Mouse (Mus musculus) kidney, embryonic 15.5 days (tissue): ENCODE results near the gene Gm7534. TPM values are rescaled to one million over a fixed set of nuclear protein-coding genes. Genes with fewer than 3 reads are reported as not detected.
"Not testable (repeated sequence)": the region's sequence is repeated elsewhere in the genome, so short reads cannot be mapped to it uniquely, and the experiment has no call there.

Experiments
- ATAC-seq: fragments of 200-750 bp; cut with Nextera tagmentation; replicated peaks from 2 replicates; pipeline ENCODE4 v1.8.0; 2017; ENCODE audit warnings: moderate TSS enrichment; ENCODE audit not compliant: low FRiP score
- H3K27ac ChIP-seq: fragments of 300-500 bp; sonication (generic); 2 replicates; pipeline ENCODE4 v1.5.1; 2015; ENCODE audit warnings: mild to moderate bottlenecking, inconsistent platforms
- H3K27me3 ChIP-seq: fragments of 300-500 bp; sonication (generic); 2 replicates; pipeline ENCODE4 v1.6.1; 2015; ENCODE audit warnings: inconsistent platforms
- H3K36me3 ChIP-seq: fragments of 300-500 bp; sonication (generic); 2 replicates; pipeline ENCODE4 v1.6.1; 2015; ENCODE audit warnings: inconsistent platforms
- H3K4me1 ChIP-seq: fragments of 300-500 bp; sonication (generic); 2 replicates; pipeline ENCODE4 v1.6.1; 2015; ENCODE audit warnings: inconsistent platforms
- H3K4me2 ChIP-seq: fragments of 300-500 bp; sonication (generic); 2 replicates; pipeline ENCODE4 v1.6.1; 2015; ENCODE audit warnings: moderate library complexity, mild to moderate bottlenecking, inconsistent platforms
- H3K4me3 ChIP-seq: fragments of 300-500 bp; sonication (generic); replicated peaks from 2 replicates; pipeline ENCODE4 v1.5.1; 2015; ENCODE audit warnings: mild to moderate bottlenecking, inconsistent platforms
- H3K9ac ChIP-seq: fragments of 300-500 bp; sonication (generic); 2 replicates; pipeline ENCODE4 v1.6.1; 2015; ENCODE audit warnings: mild to moderate bottlenecking, inconsistent platforms
- H3K9me3 ChIP-seq: fragments of 300-500 bp; sonication (generic); replicated peaks from 2 replicates; pipeline ENCODE4 v1.6.1; 2016; ENCODE audit warnings: inconsistent platforms
- WGBS: fragments of 180-500 bp; shearing (Covaris S2); methylation state at CpG from one replicate; pipeline ENCODE4 v1.1.7; 2015; ENCODE audit warnings: mixed read lengths; 5-methylcytosine and 5-hydroxymethylcytosine counted together
- polyA plus RNA-seq: library from polyadenylated mRNA; unstranded; fragments of >200 nt; fragmentation: Nextera tagmentation; extraction: Ambion mirVana; gene quantifications from 2 replicates; pipeline ENCODE4 v1.2.1, GENCODE M21; 2015

Gene Gm7534
- polyA plus RNA-seq, 1 experiment from 2014 or later, result 0.30 TPM

DNA sequence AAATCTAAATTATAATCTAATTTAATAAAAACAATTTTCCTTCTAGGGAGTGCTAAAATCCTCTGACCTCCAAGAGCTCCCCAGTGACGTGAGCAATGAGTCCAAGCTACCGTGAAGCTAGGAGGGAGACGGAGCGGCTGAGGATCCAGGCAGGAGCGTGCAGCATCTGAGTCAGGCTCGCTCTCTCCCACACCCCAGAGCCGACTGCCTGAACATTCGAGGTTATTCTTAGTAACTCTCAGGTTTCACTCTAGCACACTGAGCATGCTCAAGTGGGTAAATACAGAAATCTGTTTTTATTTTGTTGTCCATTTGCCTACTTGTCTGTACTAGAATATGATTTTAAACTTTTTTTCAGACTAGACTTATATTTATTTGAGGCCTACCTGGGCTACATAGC is 46.1 kb downstream of the Gm7534 start:
- ATAC-seq, result no peak

DNA sequence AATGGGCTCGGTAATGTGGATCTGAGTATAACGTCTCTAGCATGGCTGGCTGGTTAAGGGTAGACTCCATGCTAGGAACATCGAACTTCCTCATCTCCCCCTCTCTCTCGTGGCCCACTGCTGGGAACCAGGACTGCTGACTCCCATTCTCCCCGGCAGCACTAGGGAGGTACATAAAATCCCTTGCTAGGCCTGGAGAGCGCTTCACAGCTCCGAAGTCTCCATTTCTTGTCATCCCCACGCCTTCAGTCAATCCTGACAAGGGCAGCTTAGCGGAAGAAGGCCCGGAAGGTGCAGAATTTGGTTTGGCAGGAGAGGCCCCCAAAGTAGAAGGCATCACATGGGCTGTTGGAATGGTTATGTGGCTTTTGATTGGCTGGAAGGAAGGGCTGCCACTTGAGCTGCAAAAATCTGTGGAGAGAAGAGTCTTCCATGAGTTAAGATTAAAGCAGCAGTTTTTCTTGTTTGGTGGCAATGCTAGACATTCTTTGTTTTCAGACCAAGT is 46.8 kb downstream of the Gm7534 start:
- Histone ChIP-seq H3K9ac (no peak overlapping the region), H3K27me3 (no peaks in the 10 kb centered on the region), H3K36me3 (peaks cover 38% of the 10 kb centered on the region), H3K4me2 (no peak overlapping the region), H3K4me3 (no peak overlapping the region), H3K4me1 (peaks cover 10% of the 10 kb centered on the region), H3K9me3 (no peaks in the 10 kb centered on the region), H3K27ac (0 out of 2 replicates have a peak overlapping the region, but pooled peaks have one; percentile 19)
- no peak for ATAC-seq
- 87% methylated on average over 10 of the region's 10 CpGs for WGBS

More for the DNA sequence above, 46.1 kb downstream of the Gm7534 start:
- 34% methylated on average over 8 of the region's 8 CpGs for WGBS
- Histone ChIP-seq H3K9me3 (no peaks in the 10 kb centered on the region), H3K4me1 (peaks cover 10% of the 10 kb centered on the region), H3K4me2 (no peak overlapping the region), H3K36me3 (peaks cover 31% of the 10 kb centered on the region), H3K27me3 (no peaks in the 10 kb centered on the region), H3K4me3 (no peak overlapping the region), H3K9ac (no peak overlapping the region), H3K27ac (0 out of 2 replicates have a peak overlapping the region, but pooled peaks have one; percentile 19)

DNA sequence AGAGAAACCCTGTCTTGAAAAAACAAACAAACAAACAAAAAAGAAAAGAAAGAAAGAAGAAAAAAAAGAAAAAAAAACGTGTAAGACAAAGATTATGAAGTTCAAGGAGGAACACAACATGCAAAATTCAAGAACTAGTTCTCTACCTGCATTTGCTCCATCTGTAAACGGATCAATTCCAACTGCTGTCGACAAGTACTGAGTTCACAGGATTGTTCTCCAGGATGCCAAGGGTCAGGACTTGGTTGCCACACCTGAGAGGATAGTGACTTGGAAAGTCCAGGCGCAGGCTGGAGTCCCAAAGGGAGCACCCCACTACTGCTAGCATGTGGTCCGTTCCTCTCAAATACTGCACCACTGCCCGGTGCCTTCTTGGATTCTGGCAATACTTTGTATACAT is 47.3 kb downstream of the Gm7534 start:
- ATAC-seq, result no peak
- H3K4me3 ChIP-seq, result no peak overlapping the region
- no peak overlapping the region for H3K27ac ChIP-seq
- no peaks in the 10 kb centered on the region for H3K9me3 ChIP-seq
- 91% methylated on average over 6 of the region's 6 CpGs for WGBS
- H3K4me2 ChIP-seq, result no peak overlapping the region
- peaks cover 10% of the 10 kb centered on the region for H3K4me1 ChIP-seq
- peaks cover 42% of the 10 kb centered on the region for H3K36me3 ChIP-seq
- no peaks in the 10 kb centered on the region for H3K27me3 ChIP-seq
- H3K9ac ChIP-seq, result no peak overlapping the region

DNA sequence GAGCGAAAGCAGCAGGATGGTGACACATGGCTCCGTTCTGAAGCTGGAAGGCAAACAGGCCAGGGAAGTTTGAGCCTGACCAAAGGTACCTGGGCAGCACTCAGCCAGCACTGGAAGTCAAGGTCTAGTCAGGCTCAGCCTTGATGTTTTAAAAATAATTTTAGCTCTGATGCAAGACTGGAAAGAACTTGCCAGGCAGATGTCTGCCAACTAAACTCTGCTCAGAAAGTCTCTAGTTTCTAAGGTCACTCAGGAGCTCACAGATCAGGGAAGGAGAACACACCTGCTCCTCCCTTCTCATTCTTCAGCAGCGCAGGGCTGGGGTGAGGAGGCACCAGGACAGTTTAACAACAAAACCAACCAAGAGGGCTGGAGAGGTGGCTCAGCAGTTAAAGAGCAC is 48.5 kb downstream of the Gm7534 start:
- H3K4me2 ChIP-seq, result no peak overlapping the region
- no peak overlapping the region for H3K4me3 ChIP-seq

DNA sequence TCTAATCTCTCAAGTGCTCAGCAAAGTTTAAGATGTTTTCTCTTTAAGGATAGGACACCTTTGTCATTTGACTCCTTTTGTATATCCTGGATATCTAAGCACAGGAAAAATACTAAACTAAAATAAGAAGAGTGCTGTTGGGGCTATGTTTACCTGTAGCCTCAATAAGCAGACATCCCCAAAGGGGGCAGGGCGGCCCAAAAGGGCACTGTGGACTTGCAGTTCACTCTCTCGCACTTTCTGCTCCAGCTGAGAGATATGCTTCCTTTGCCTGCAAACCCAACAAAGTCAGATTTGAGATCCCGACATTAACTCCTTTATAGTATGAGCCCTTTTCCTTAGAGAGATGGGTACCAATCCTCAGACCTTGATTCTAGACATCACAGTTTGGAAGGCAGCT is 49.1 kb downstream of the Gm7534 start:
- H3K36me3 ChIP-seq, result peaks cover 51% of the 10 kb centered on the region
- H3K4me1 ChIP-seq, result peaks cover 4% of the 10 kb centered on the region
- H3K9me3 ChIP-seq, result no peaks in the 10 kb centered on the region
- H3K4me3 ChIP-seq, result no peak overlapping the region
- H3K27ac ChIP-seq, result no peak overlapping the region
- 95% methylated on average over 3 of the region's 3 CpGs for WGBS
- no peaks in the 10 kb centered on the region for H3K27me3 ChIP-seq
- no peak overlapping the region for H3K4me2 ChIP-seq
- no peak for ATAC-seq
- H3K9ac ChIP-seq, result no peak overlapping the region

More for the DNA sequence above, 48.5 kb downstream of the Gm7534 start:
- Histone ChIP-seq H3K4me1 (peaks cover 10% of the 10 kb centered on the region), H3K36me3 (peaks cover 44% of the 10 kb centered on the region), H3K27me3 (no peaks in the 10 kb centered on the region), H3K9me3 (no peaks in the 10 kb centered on the region), H3K27ac (no peak overlapping the region), H3K9ac (no peak overlapping the region)
- 92% methylated on average over 3 of the region's 3 CpGs for WGBS
- no peak for ATAC-seq

DNA sequence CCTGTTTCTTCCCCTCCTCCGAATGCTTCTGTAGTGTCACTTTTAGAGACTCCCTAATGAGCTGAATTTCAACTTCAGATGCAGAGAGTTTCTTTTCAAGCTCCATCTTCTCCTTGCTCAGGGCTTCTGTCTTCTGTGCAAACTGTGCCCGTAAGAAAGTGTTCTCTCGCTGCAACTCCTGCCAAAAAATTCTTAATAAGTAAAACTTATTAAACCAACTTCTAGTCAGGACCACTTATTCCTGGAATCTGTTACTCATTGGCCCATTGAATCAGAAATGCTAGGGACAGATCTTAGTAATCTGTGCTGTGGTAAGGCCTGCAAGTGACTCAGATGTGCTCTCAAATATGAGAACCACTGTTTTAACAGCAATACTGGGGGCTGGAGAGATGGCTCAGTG is 50.7 kb downstream of the Gm7534 start:
- no peaks in the 10 kb centered on the region for H3K27me3 ChIP-seq
- H3K36me3 ChIP-seq, result peaks cover 66% of the 10 kb centered on the region
- no peak for ATAC-seq
- 84% methylated on average over 3 of the region's 3 CpGs for WGBS
- H3K27ac ChIP-seq, result no peak overlapping the region
- H3K9ac ChIP-seq, result no peak overlapping the region
- H3K4me3 ChIP-seq, result no peak overlapping the region
- no peak overlapping the region for H3K4me2 ChIP-seq
- H3K9me3 ChIP-seq, result no peaks in the 10 kb centered on the region
- H3K4me1 ChIP-seq, result no peaks in the 10 kb centered on the region; the same call in 1 of the 2 replicates

DNA sequence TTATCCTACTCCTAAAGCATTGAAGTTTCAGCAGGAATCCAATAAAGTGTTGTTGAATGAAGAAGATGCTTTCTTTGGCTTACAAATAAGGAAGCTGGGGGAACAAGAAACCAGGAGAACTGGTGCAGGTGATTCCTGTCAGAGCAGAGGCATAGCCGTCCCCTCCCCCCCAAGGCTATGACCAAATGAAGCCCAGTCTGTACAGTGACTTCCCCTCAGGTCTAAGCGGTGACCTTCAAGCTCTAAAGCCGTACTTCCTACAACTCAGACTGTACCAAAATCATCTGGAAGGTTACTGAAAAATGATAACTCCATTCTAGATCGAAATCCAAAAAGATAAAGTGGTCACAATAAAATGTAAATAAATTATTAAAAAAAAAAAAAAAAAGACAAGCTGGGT is 53.4 kb downstream of the Gm7534 start:
- Histone ChIP-seq H3K36me3 (peaks cover 74% of the 10 kb centered on the region), H3K9ac (no peak overlapping the region), H3K9me3 (no peaks in the 10 kb centered on the region), H3K4me1 (no peaks in the 10 kb centered on the region), H3K27me3 (no peaks in the 10 kb centered on the region), H3K4me2 (no peak overlapping the region), H3K4me3 (no peak overlapping the region), H3K27ac (no peak overlapping the region)
- 88% methylated on average over 4 of the region's 4 CpGs for WGBS
- ATAC-seq, result no peak

DNA sequence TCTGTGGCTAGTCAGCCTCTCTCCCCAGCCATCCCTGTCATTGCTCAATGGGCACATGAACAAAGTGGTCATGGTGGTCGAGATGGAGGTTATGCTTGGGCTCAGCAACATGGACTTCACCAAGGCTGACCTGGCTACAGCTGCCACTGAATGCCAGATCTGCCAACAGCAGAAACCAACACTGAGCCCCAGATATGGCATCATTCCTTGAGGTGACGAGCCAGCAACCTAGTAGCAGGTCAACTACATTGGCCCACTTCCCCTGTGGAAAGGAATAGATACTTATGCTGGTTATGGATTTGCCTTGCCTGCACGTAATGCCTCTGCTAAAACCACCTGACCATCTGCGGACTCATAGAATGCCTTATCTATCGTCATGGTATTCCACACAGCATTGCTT is 58.5 kb downstream of the Gm7534 start:
- not testable (repeated sequence) for ATAC-seq, H3K4me2 ChIP-seq, H3K27ac ChIP-seq, H3K9ac ChIP-seq, H3K4me3 ChIP-seq, H3K27me3 ChIP-seq, H3K9me3 ChIP-seq, H3K4me1 ChIP-seq
- peaks cover 47% of the 10 kb centered on the region for H3K36me3 ChIP-seq
- WGBS, result 94% methylated on average over 5 of the region's 5 CpGs

Other genes starting within 250 kb of the Gm7534 start
- gene Hmgn2, start 234.4 kb downstream of the Gm7534 start, polyA plus RNA-seq, result 2,667 and 2,783 TPM in 2 replicates
- gene Dhdds, start 202.1 kb downstream of the Gm7534 start, polyA plus RNA-seq, result 47.4 and 48.4 TPM in 2 replicates
- 0.17 and 0.18 TPM in 2 replicates for gene Lin28a, start 184.2 kb downstream of the Gm7534 start, polyA plus RNA-seq
- not detected in 2 replicates for gene Zfp683, start 149.2 kb downstream of the Gm7534 start, polyA plus RNA-seq
- 3.9 and 4.4 TPM in 2 replicates for gene Crybg2, start 142.2 kb downstream of the Gm7534 start, polyA plus RNA-seq
- 12.0 and 12.2 TPM in 2 replicates for gene Cd52, start 107.9 kb downstream of the Gm7534 start, polyA plus RNA-seq
- 10.5 and 11.1 TPM in 2 replicates for gene Ubxn11, start 100.4 kb downstream of the Gm7534 start, polyA plus RNA-seq
- 395 and 412 TPM in 2 replicates for gene Sh3bgrl3, start 74.2 kb downstream of the Gm7534 start, polyA plus RNA-seq
- gene Cep85, start 15.9 kb downstream of the Gm7534 start, polyA plus RNA-seq, result 106 and 125 TPM in 2 replicates
- 0.30 and 0.55 TPM in 2 replicates for gene Catsper4, start 24.4 kb upstream of the Gm7534 start, polyA plus RNA-seq
- gene Cnksr1, start 35.4 kb upstream of the Gm7534 start, polyA plus RNA-seq, result 7.3 and 8.3 TPM in 2 replicates
- 0.26 and 0.68 TPM in 2 replicates for gene E130218I03Rik, start 40.7 kb upstream of the Gm7534 start, polyA plus RNA-seq
- 15.6 and 15.8 TPM in 2 replicates for gene Zfp593, start 42.6 kb upstream of the Gm7534 start, polyA plus RNA-seq
- not detected in 2 replicates for gene Gm30191, start 43.9 kb upstream of the Gm7534 start, polyA plus RNA-seq
- gene Grrp1, start 51.1 kb upstream of the Gm7534 start, polyA plus RNA-seq, result 10.6 and 12.1 TPM in 2 replicates
- gene Pdik1l, start 84.9 kb upstream of the Gm7534 start, polyA plus RNA-seq, result 21.6 TPM in 2 replicates
- gene Trim63, start 112.1 kb upstream of the Gm7534 start, polyA plus RNA-seq, result 3.7 and 4.4 TPM in 2 replicates
- 0.73 and 1.1 TPM in 2 replicates for gene Slc30a2, start 140.2 kb upstream of the Gm7534 start, polyA plus RNA-seq
- 0.33 and 0.53 TPM in 2 replicates for gene Extl1, start 180.8 kb upstream of the Gm7534 start, polyA plus RNA-seq
- gene Pafah2, start 193.3 kb upstream of the Gm7534 start, polyA plus RNA-seq, result 14.0 and 15.7 TPM in 2 replicates